Mouse (Mus musculus): ENCODE results near the gene Rps8.

The Rps8 gene

GRCm38 (mm10) chr4:117124518-117125347, 31.3 kb downstream of the Rps8 start:
- no peak for DNase-seq (ENCODE audit: low spot score)

- no peak for DNase-seq (ENCODE audit: low spot score)
Observed at GRCm38 (mm10) chr4:117124218-117124517, 31.9 kb downstream of the Rps8 start.

GRCm38 (mm10) chr4:117123546-117124217, 32.4 kb downstream of the Rps8 start:
- DNase-seq (ENCODE audit: low spot score) = no peak

- no peak for DNase-seq (ENCODE audit: low spot score)
Observed at GRCm38 (mm10) chr4:117122209-117122608, 33.8 kb downstream of the Rps8 start.

- DNase-seq (ENCODE audit: low spot score) = peak; percentile 78
Observed at GRCm38 (mm10) chr4:117120445-117121414, 35.3 kb downstream of the Rps8 start.

- DNase-seq (ENCODE audit: low spot score) = no peak
Observed at GRCm38 (mm10) chr4:117120052-117120444, 36.0 kb downstream of the Rps8 start.

GRCm38 (mm10) chr4:117119636-117120035, 36.4 kb downstream of the Rps8 start:
- DNase-seq (ENCODE audit: low spot score) = no peak

GRCm38 (mm10) chr4:117117931-117118330, 38.1 kb downstream of the Rps8 start:
- no peak for DNase-seq (ENCODE audit: low spot score)

- no peak for DNase-seq (ENCODE audit: low spot score)
Observed at GRCm38 (mm10) chr4:117115592-117115991, 40.5 kb downstream of the Rps8 start.

GRCm38 (mm10) chr4:117113237-117113636, 42.8 kb downstream of the Rps8 start:
- DNase-seq (ENCODE audit: low spot score) = no peak

GRCm38 (mm10) chr4:117110985-117111384, 45.1 kb downstream of the Rps8 start:
- DNase-seq (ENCODE audit: low spot score) = no peak

GRCm38 (mm10) chr4:117110249-117110648, 45.8 kb downstream of the Rps8 start:
- DNase-seq (ENCODE audit: low spot score) = no peak

- DNase-seq (ENCODE audit: low spot score) = no peak
Observed at GRCm38 (mm10) chr4:117109330-117109729, 46.7 kb downstream of the Rps8 start.

- no peak for DNase-seq (ENCODE audit: low spot score)
Observed at GRCm38 (mm10) chr4:117108524-117108849, 47.6 kb downstream of the Rps8 start.

- DNase-seq (ENCODE audit: low spot score) = no peak
Observed at GRCm38 (mm10) chr4:117107813-117108523, 48.1 kb downstream of the Rps8 start.

GRCm38 (mm10) chr4:117105127-117105526, 50.9 kb downstream of the Rps8 start:
- DNase-seq (ENCODE audit: low spot score) = no peak

GRCm38 (mm10) chr4:117104672-117105071, 51.4 kb downstream of the Rps8 start:
- DNase-seq (ENCODE audit: low spot score) = no peak

All from urinary bladder, postnatal 10 days (tissue).